Mouse (Mus musculus): Measurements from ENCODE around the gene Arhgef15. TPM values are rescaled to one million over a fixed set of nuclear protein-coding genes. Genes with fewer than 3 reads are reported as not detected.

Arhgef15 gene
- total and polyA plus RNA-seq, 2 experiments from 2014 or later = 13.8 to 17.8 TPM

DNA sequence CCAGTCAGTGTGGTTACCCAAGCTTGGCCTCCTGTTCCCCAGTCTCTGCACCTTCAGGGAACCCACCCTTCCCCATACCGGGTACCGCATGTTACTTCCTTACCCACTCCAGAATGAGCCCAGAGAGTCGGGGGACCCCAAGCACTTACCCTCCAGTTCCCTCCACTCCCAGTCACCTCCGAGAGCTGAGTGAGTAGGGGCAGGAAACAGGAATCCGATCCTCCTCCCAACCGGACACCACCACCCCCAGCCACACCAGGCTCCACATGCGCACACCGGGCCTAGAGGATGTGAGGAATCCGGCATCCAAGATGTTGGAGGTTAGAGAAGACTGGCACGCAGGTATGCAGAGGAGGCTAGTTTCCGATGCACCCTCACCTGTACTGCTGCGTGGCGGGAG lies 583 bp downstream of the Arhgef15 start:
- H3K27ac ChIP-seq (ENCODE audit: low read depth, low read length) = no peak overlapping the region
- TF ChIP-seq CTCF (IDR thresholded peaks at IDR 0.05; ENCODE audit: low read depth) = no peak
- H3K4me1 ChIP-seq (ENCODE audit: insufficient read depth) = 0 out of 2 replicates have a peak, but pooled peaks cover 3% of the 10 kb centered on the region
- H3K4me2 ChIP-seq (ENCODE audit: low read depth) = no peak overlapping the region
- H3K9me3 ChIP-seq (ENCODE audit: low read length) = no peaks in the 10 kb centered on the region
- no peak for ATAC-seq
- no peak for DNase-seq
- no peak overlapping the region for H3K4me3 ChIP-seq (ENCODE audit: low read depth, low read length)
- H3K27me3 ChIP-seq (ENCODE audit: insufficient read depth, low read length) = peaks cover 8% of the 10 kb centered on the region; the same call in 1 of the 2 replicates
- 42% methylated on average over 13 of the region's 13 CpGs for WGBS
- no peaks in the 10 kb centered on the region for H3K36me3 ChIP-seq (ENCODE audit: insufficient read depth)
- H3K9ac ChIP-seq = no peak overlapping the region

DNA sequence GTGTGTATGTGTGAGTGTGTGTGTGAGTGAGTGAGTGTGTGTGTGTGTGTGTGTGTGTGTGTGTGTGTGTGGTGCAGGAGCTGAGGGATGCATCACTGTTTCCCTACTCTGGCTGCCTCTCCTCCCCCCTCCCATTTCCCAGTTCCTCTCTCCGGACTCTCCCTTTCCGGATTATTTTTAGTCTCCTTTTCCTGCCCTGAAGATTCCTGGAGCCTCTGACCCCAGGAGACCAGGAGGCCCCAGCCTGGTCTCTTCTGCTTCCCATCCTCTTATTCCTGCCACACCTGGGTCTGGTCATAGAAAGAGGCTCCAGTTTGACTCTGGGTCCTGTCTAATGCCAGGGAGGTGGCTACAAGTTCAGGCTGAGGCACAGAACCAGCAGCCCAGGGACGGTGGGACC lies 1.2 kb downstream of the Arhgef15 start:
- no peaks in the 10 kb centered on the region for H3K36me3 ChIP-seq (ENCODE audit: insufficient read depth)
- H3K4me2 ChIP-seq (ENCODE audit: low read depth) = no peak overlapping the region
- no peak for TF ChIP-seq CTCF (IDR thresholded peaks at IDR 0.05; ENCODE audit: low read depth)
- H3K9me3 ChIP-seq (ENCODE audit: low read length) = no peaks in the 10 kb centered on the region
- 52% methylated on average over 3 of the region's 3 CpGs for WGBS
- H3K27me3 ChIP-seq (ENCODE audit: insufficient read depth, low read length) = peaks cover 8% of the 10 kb centered on the region; the same call in 1 of the 2 replicates
- no peak for ATAC-seq
- no peak for DNase-seq
- no peak overlapping the region for H3K9ac ChIP-seq
- H3K4me3 ChIP-seq (ENCODE audit: low read depth, low read length) = no peak overlapping the region
- H3K27ac ChIP-seq (ENCODE audit: low read depth, low read length) = no peak overlapping the region
- H3K4me1 ChIP-seq (ENCODE audit: insufficient read depth) = 0 out of 2 replicates have a peak, but pooled peaks cover 3% of the 10 kb centered on the region

DNA sequence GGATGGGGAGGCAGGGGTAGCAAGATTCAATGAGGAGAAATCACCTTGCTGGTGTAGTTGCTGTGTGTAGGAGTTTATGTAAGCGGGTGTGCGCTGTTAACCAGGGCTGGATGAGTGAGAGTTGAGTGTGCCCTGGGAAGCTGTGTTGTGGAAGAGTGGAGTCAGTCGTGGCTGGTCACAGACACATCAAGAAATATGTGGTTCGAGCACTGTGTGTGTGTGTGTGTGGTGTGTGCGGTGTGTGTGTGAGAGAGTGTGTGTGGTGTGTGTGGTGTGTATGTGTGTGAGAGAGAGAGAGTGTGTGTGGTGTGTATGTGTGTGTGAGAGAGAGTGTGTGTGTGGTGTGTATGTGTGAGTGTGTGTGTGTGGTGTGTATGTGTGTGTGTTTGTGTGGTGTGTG lies 1.8 kb downstream of the Arhgef15 start:
- H3K4me2 ChIP-seq (ENCODE audit: low read depth) = peak overlapping the region; percentile 56
- 0 out of 2 replicates have a peak, but pooled peaks cover 3% of the 10 kb centered on the region for H3K4me1 ChIP-seq (ENCODE audit: insufficient read depth)
- no peaks in the 10 kb centered on the region for H3K9me3 ChIP-seq (ENCODE audit: low read length)
- no peak for ATAC-seq
- no peak overlapping the region for H3K4me3 ChIP-seq (ENCODE audit: low read depth, low read length)
- no peak overlapping the region for H3K27ac ChIP-seq (ENCODE audit: low read depth, low read length)
- WGBS = 64% methylated on average over 5 of the region's 5 CpGs
- H3K36me3 ChIP-seq (ENCODE audit: insufficient read depth) = no peaks in the 10 kb centered on the region
- H3K9ac ChIP-seq = no peak overlapping the region
- DNase-seq = no peak
- no peak for TF ChIP-seq CTCF (IDR thresholded peaks at IDR 0.05; ENCODE audit: low read depth)
- H3K27me3 ChIP-seq (ENCODE audit: insufficient read depth, low read length) = peaks cover 8% of the 10 kb centered on the region; the same call in 1 of the 2 replicates

DNA sequence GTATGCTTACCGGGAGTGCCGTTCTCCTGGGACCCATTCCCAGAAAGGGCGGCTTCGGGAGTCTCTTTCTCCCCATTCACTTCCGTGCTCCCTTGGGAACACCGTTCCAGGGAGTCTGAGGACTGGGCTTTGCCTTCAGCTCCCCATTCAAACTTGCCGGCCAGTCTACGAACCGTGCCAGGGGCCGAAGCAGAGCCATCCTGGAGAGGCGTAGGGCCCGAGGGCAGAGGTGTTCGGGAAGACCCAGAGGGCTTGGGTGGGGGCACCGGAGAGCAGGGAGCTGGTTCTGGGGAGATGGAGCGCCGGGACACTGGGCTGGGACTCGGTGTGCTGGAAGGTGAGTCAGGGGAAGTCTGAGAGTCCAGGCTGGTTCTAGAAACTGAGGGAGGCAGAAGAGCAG lies 2.9 kb downstream of the Arhgef15 start:
- 0 out of 2 replicates have a peak, but pooled peaks cover 3% of the 10 kb centered on the region for H3K4me1 ChIP-seq (ENCODE audit: insufficient read depth)
- no peaks in the 10 kb centered on the region for H3K36me3 ChIP-seq (ENCODE audit: insufficient read depth)
- peak overlapping the region; percentile 49 for H3K9ac ChIP-seq
- 1% methylated on average over 17 of the region's 17 CpGs for WGBS
- ATAC-seq (no peak; the same call in 1 of the 2 replicates), DNase-seq (peak; percentile 25)
- peak overlapping the region; percentile 56 for H3K4me2 ChIP-seq (ENCODE audit: low read depth)
- TF ChIP-seq CTCF (IDR thresholded peaks at IDR 0.05; ENCODE audit: low read depth) = no peak
- H3K4me3 ChIP-seq (ENCODE audit: low read depth, low read length) = peak overlapping the region; percentile 33
- no peak overlapping the region for H3K27ac ChIP-seq (ENCODE audit: low read depth, low read length)
- H3K9me3 ChIP-seq (ENCODE audit: low read length) = no peaks in the 10 kb centered on the region
- H3K27me3 ChIP-seq (ENCODE audit: insufficient read depth, low read length) = peaks cover 8% of the 10 kb centered on the region; the same call in 1 of the 2 replicates

DNA sequence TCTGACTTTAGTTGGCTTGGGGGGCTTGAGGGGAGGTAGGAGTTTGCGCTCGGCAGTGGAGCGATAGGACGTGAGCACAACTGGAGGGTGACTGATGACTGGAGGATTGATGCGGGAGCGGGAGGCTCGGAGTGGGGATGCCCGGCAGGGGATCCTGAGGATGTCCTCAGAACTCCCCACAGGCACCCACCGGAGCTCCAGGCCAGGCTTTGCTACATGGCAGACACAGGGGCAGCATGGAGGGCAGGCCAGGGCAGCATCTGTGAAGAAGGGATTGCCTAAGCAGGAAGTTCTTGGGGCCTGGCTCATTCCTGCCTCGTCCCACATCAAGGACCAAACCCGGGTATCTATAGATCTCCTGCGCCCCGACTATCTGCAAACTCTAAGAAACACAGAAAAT lies 3.4 kb downstream of the Arhgef15 start:
- no peak for TF ChIP-seq CTCF (IDR thresholded peaks at IDR 0.05; ENCODE audit: low read depth)
- Histone ChIP-seq H3K4me1 (ENCODE audit: insufficient read depth) (0 out of 2 replicates have a peak, but pooled peaks cover 3% of the 10 kb centered on the region), H3K4me2 (ENCODE audit: low read depth) (peak overlapping the region; percentile 56), H3K4me3 (ENCODE audit: low read depth, low read length) (peak overlapping the region; percentile 33; the same call in 1 of the 2 replicates), H3K36me3 (ENCODE audit: insufficient read depth) (no peaks in the 10 kb centered on the region), H3K27ac (ENCODE audit: low read depth, low read length) (no peak overlapping the region), H3K9me3 (ENCODE audit: low read length) (no peaks in the 10 kb centered on the region), H3K27me3 (ENCODE audit: insufficient read depth, low read length) (peaks cover 8% of the 10 kb centered on the region; the same call in 1 of the 2 replicates), H3K9ac (no peak overlapping the region)
- DNase-seq (no peak), ATAC-seq (no peak)
- WGBS = 15% methylated on average over 13 of the region's 13 CpGs

DNA sequence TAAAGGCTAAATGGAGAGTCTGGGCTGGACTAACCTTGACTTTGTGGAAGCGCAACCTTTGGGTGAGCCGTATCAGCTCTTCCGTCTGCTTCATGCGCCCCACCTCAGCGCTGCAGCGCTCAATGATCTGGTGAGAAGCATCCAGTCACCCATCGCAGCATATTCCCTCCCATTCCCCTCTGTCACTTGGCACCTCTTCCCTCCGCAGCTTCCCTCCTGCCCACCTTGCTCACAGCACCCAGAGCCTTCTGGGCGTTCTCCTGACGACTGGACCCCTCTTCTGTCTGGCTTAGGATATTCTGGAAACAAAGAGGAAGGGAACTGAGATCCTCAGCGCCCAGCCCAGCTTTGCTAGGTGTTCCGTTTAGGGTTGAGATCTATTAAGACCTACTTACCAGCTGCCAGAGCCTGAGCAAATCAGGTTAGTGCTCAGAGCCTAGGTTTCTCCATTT lies 9.7 kb downstream of the Arhgef15 start:
- WGBS = 3% methylated on average over 12 of the region's 12 CpGs

DNA sequence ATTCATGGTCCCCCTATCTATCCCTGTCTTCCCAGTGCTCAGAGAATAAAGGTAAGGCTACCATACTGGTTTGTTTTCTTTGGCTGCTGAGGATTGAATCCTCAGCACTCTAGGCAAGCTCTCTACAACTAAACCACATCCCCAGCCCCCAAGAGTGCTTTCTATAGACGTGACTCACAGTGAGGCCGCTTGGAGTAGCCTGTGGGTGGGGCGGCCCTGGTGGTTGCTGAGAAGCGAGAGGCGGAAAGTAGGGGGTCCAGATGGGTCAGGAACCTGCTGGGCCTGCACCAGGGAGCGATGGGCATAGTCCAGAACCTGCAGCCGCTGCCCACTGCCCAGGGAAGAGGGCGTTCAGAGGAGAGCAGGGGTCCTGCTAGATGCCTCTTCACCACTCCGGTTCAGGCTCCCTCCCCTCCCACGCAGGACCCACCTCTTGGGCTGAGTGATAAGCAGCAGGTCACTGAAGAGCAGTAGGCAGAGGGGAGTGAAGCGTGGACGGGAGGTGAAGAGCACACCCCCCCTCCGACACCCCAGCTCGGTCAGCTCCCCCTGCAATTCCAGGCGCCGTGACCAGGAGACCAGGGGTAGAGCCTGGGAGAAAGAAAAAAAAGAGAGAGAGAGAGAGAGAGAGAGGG lies 10.4 kb downstream of the Arhgef15 start:
- TF ChIP-seq CTCF (IDR thresholded peaks at IDR 0.05; ENCODE audit: low read depth) = no peak
- Histone ChIP-seq H3K27ac (ENCODE audit: low read depth, low read length) (peak overlapping the region; percentile 62), H3K27me3 (ENCODE audit: insufficient read depth, low read length) (no peaks in the 10 kb centered on the region), H3K4me3 (ENCODE audit: low read depth, low read length) (peak overlapping the region; percentile 33), H3K4me1 (ENCODE audit: insufficient read depth) (no peaks in the 10 kb centered on the region), H3K4me2 (ENCODE audit: low read depth) (peak overlapping the region; percentile 51), H3K9ac (peak overlapping the region; percentile 44), H3K36me3 (ENCODE audit: insufficient read depth) (no peaks in the 10 kb centered on the region), H3K9me3 (ENCODE audit: low read length) (no peaks in the 10 kb centered on the region)
- DNase-seq (peak; percentile 10), ATAC-seq (peak; percentile 53)
- 10% methylated on average over 14 of the region's 16 CpGs for WGBS

More for the DNA sequence above, 9.7 kb downstream of the Arhgef15 start:
- H3K9ac ChIP-seq = peak overlapping the region; percentile 51
- H3K36me3 ChIP-seq (ENCODE audit: insufficient read depth) = no peaks in the 10 kb centered on the region
- H3K27me3 ChIP-seq (ENCODE audit: insufficient read depth, low read length) = no peaks in the 10 kb centered on the region
- H3K4me3 ChIP-seq (ENCODE audit: low read depth, low read length) = peak overlapping the region; percentile 33
- H3K4me2 ChIP-seq (ENCODE audit: low read depth) = peak overlapping the region; percentile 51
- no peak for TF ChIP-seq CTCF (IDR thresholded peaks at IDR 0.05; ENCODE audit: low read depth)
- no peaks in the 10 kb centered on the region for H3K9me3 ChIP-seq (ENCODE audit: low read length)
- no peaks in the 10 kb centered on the region for H3K4me1 ChIP-seq (ENCODE audit: insufficient read depth)
- peak; percentile 77 for DNase-seq
- peak; percentile 91 for ATAC-seq
- H3K27ac ChIP-seq (ENCODE audit: low read depth, low read length) = peak overlapping the region; percentile 74
